Mouse (Mus musculus) heart, postnatal 25 days (tissue): Measurements from ENCODE around the gene Kif5a. TPM values are rescaled to one million over a fixed set of nuclear protein-coding genes. Genes with fewer than 3 reads are reported as not detected.

Experiments used
- DNase-seq: peaks from one replicate; pipeline ENCODE4 v3.0.0; 2022; ENCODE audit warnings: low spot score
- intact Hi-C: fragments of 180-260 bp; cut with DNase I; formaldehyde crosslinking; loops from one replicate; pipeline ENCODE4 v1.15.1; 2025
- total RNA-seq, 2 experiments: library from RNA; stranded (reverse); gene quantifications; 2 replicates each; pipeline ENCODE4 v1.2.3; 2021

Kif5a gene
- total RNA-seq, 2 experiments from 2014 or later = 0.45 to 0.49 TPM

- intact Hi-C loops = no loop called here
Measured at GRCm38 (mm10) chr10:127227163-127227562, 36.0 kb downstream of the Kif5a start.

GRCm38 (mm10) chr10:127226318-127226895 lies 36.7 kb downstream of the Kif5a start:
- intact Hi-C loops = no loop called here
- DNase-seq = no peak

More at GRCm38 (mm10) chr10:127227163-127227562, 36.0 kb downstream of the Kif5a start:
- no peak for DNase-seq

GRCm38 (mm10) chr10:127225732-127226131 lies 37.4 kb downstream of the Kif5a start:
- no peak for DNase-seq
- intact Hi-C loops = no loop called here

GRCm38 (mm10) chr10:127225213-127225612 lies 37.9 kb downstream of the Kif5a start:
- no peak for DNase-seq
- intact Hi-C loops = no loop called here

GRCm38 (mm10) chr10:127218339-127218738 lies 44.8 kb downstream of the Kif5a start:
- intact Hi-C loops = no loop called here
- no peak for DNase-seq

- no peak for DNase-seq
- intact Hi-C loops = no loop called here
Measured at GRCm38 (mm10) chr10:127217177-127217576, 46.0 kb downstream of the Kif5a start.

GRCm38 (mm10) chr10:127216456-127216855 lies 46.7 kb downstream of the Kif5a start:
- no peak for DNase-seq
- intact Hi-C loops = no loop called here

GRCm38 (mm10) chr10:127214422-127214803 lies 48.7 kb downstream of the Kif5a start:
- intact Hi-C loops = no loop called here
- DNase-seq = no peak

- no peak for DNase-seq
- intact Hi-C loops = no loop called here
Measured at GRCm38 (mm10) chr10:127213704-127214421, 49.3 kb downstream of the Kif5a start.

- intact Hi-C loops = no loop called here
- no peak for DNase-seq
Measured at GRCm38 (mm10) chr10:127213272-127213671, 49.9 kb downstream of the Kif5a start.

- peak; percentile 82 for DNase-seq
- intact Hi-C loops = loop anchor here (2.0 kb wide), 1 partner anchor 31 kb away; the partner anchor contains the start of gene Slc26a10
Measured at GRCm38 (mm10) chr10:127211414-127211854, 51.7 kb downstream of the Kif5a start, which contains the start of gene Pip4k2c. TSS of gene Pip4k2c (minus strand) at chr10:127211585.

- DNase-seq = no peak
- intact Hi-C loops = loop anchor here (2.0 kb wide), 1 partner anchor 30 kb away; the partner anchor contains the start of gene Slc26a10
Measured at GRCm38 (mm10) chr10:127210961-127211405, 52.2 kb downstream of the Kif5a start.

GRCm38 (mm10) chr10:127209928-127210570 lies 53.1 kb downstream of the Kif5a start:
- DNase-seq = no peak
- intact Hi-C loops = loop anchor here (2.0 kb wide), 1 partner anchor 29 kb away; the partner anchor contains the start of gene Slc26a10

GRCm38 (mm10) chr10:127208921-127209320 lies 54.2 kb downstream of the Kif5a start:
- no peak for DNase-seq
- intact Hi-C loops = no loop called here

- intact Hi-C loops = no loop called here
Measured at GRCm38 (mm10) chr10:127205373-127205772, 57.8 kb downstream of the Kif5a start.

GRCm38 (mm10) chr10:127204589-127204988 lies 58.6 kb downstream of the Kif5a start:
- intact Hi-C loops = no loop called here
- no peak for DNase-seq

More at GRCm38 (mm10) chr10:127205373-127205772, 57.8 kb downstream of the Kif5a start:
- DNase-seq = no peak

GRCm38 (mm10) chr10:127203106-127203505 lies 60.0 kb downstream of the Kif5a start:
- DNase-seq = no peak
- intact Hi-C loops = no loop called here

- DNase-seq = no peak
- intact Hi-C loops = no loop called here
Measured at GRCm38 (mm10) chr10:127200279-127200678, 62.9 kb downstream of the Kif5a start.

GRCm38 (mm10) chr10:127199474-127199873 lies 63.7 kb downstream of the Kif5a start:
- no peak for DNase-seq
- intact Hi-C loops = no loop called here

GRCm38 (mm10) chr10:127199068-127199467 lies 64.1 kb downstream of the Kif5a start:
- intact Hi-C loops = no loop called here
- DNase-seq = no peak

- no peak for DNase-seq
- intact Hi-C loops = no loop called here
Measured at GRCm38 (mm10) chr10:127198492-127198891, 64.7 kb downstream of the Kif5a start.
